Mouse (Mus musculus): ENCODE measurements around the gene Ltbp1. TPM values are rescaled to one million over a fixed set of nuclear protein-coding genes. Genes with fewer than 3 reads are reported as not detected.

The Ltbp1 gene
- polyA plus RNA-seq, 1 experiment from 2014 or later, result 30.2 TPM

DNA sequence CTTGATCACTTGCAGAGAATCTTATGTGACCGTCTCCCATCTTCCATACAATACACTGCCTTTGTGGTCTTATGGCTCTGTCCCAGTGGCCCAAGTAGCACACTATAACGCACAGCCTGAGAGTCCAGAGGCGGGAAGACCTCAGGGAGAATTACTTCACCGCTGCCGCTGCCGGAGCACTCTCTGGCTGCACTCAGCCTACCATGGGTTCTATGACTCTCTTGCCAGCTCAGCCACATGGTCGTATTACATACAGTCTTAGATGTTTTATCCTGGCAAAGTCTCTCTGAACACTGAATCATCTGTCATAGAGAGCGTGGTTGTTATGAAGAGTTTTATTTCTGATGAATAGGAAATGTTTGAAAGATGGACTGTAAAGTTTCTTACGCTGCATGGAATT is 89.2 kb downstream of the Ltbp1 start:
- no peak for TF ChIP-seq CTCF (IDR thresholded peaks at IDR 0.05; ENCODE audit: low read depth)
- DNase-seq (ENCODE audit: low spot score) (no peak), ATAC-seq (replicated peaks; ENCODE audit: low FRiP score, low read depth) (no peak)
- no peak overlapping the region for H3K4me2 ChIP-seq (ENCODE audit: low read length)
- no peak overlapping the region for H3K9ac ChIP-seq (ENCODE audit: low read depth, low read length)
- H3K4me3 ChIP-seq (replicated peaks; ENCODE audit: low read depth, low read length), result no peak overlapping the region
- H3K9me3 ChIP-seq (replicated peaks; ENCODE audit: low read length), result no peaks in the 10 kb centered on the region
- WGBS, result 83% methylated on average over 9 of the region's 9 CpGs
- no peak overlapping the region for H3K27ac ChIP-seq
- no peaks in the 10 kb centered on the region for H3K27me3 ChIP-seq (ENCODE audit: insufficient read depth, low read length)
- no peaks in the 10 kb centered on the region for H3K4me1 ChIP-seq (replicated peaks; ENCODE audit: insufficient read depth, low read length)
- no peaks in the 10 kb centered on the region for H3K36me3 ChIP-seq (ENCODE audit: insufficient read depth, low read length)

- ATAC-seq (replicated peaks; ENCODE audit: low FRiP score, low read depth), result no peak
- H3K27ac ChIP-seq, result no peak overlapping the region
Observed at GRCm38 (mm10) chr17:75096727-75097126, 91.4 kb downstream of the Ltbp1 start.

DNA sequence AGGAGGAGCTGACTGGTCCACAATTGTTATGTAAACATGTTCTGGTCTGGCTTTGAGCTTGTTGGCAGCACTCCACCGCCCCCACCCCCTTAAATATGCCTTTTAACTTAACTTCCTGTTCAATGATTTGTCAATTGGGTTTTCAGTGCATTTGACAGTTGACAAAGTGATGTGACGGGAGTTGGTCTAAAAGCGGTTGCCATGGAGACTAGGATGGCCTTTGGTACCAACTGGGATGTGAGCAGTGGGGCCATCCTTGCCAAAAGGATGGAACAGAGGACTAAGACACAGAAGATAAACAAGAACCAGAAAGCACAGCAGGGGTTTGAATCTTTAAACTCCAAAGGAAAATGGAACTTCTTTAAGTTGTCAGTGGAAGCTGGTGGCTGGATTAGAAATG is 92.0 kb downstream of the Ltbp1 start:
- Histone ChIP-seq H3K4me3 (replicated peaks; ENCODE audit: low read depth, low read length) (no peak overlapping the region), H3K4me2 (ENCODE audit: low read length) (no peak overlapping the region), H3K36me3 (ENCODE audit: insufficient read depth, low read length) (no peaks in the 10 kb centered on the region), H3K4me1 (replicated peaks; ENCODE audit: insufficient read depth, low read length) (0 out of 2 replicates have a peak, but pooled peaks cover 5% of the 10 kb centered on the region), H3K9me3 (replicated peaks; ENCODE audit: low read length) (no peaks in the 10 kb centered on the region), H3K9ac (ENCODE audit: low read depth, low read length) (no peak overlapping the region), H3K27ac (no peak overlapping the region), H3K27me3 (ENCODE audit: insufficient read depth, low read length) (no peaks in the 10 kb centered on the region)
- DNase-seq (ENCODE audit: low spot score) (no peak), ATAC-seq (replicated peaks; ENCODE audit: low FRiP score, low read depth) (no peak)
- WGBS, result 75% methylated on average over 3 of the region's 3 CpGs
- no peak for TF ChIP-seq CTCF (IDR thresholded peaks at IDR 0.05; ENCODE audit: low read depth)

More at GRCm38 (mm10) chr17:75096727-75097126, 91.4 kb downstream of the Ltbp1 start:
- TF ChIP-seq CTCF (IDR thresholded peaks at IDR 0.05; ENCODE audit: low read depth), result no peak
- no peaks in the 10 kb centered on the region for H3K9me3 ChIP-seq (replicated peaks; ENCODE audit: low read length)
- H3K27me3 ChIP-seq (ENCODE audit: insufficient read depth, low read length), result no peaks in the 10 kb centered on the region
- peak; percentile 65 for DNase-seq (ENCODE audit: low spot score)
- no peaks in the 10 kb centered on the region for H3K36me3 ChIP-seq (ENCODE audit: insufficient read depth, low read length)
- no peak overlapping the region for H3K4me3 ChIP-seq (replicated peaks; ENCODE audit: low read depth, low read length)
- H3K4me2 ChIP-seq (ENCODE audit: low read length), result no peak overlapping the region
- WGBS, result 63% methylated on average over 7 of the region's 7 CpGs
- no peak overlapping the region for H3K9ac ChIP-seq (ENCODE audit: low read depth, low read length)
- no peaks in the 10 kb centered on the region for H3K4me1 ChIP-seq (replicated peaks; ENCODE audit: insufficient read depth, low read length)

DNA sequence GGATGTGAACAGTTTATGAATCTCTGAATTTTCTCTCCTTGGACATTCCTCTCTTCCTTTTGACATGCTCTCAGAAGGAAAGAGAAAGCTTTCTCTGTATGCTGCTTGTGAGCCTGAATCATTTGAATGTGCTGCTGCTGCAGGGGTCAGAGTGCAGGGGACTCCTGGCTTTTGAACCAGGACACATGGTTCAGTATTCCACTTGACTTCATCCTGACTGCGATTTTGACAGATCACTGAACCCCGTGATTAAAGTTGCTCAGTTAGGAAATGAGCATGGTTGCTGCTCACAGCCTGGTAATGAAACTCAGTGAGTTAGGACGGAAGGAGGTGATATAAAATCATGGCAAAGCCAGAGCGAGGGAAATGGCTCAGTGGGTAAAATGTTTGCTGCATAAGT is 95.8 kb downstream of the Ltbp1 start:
- Histone ChIP-seq H3K4me1 (replicated peaks; ENCODE audit: insufficient read depth, low read length) (0 out of 2 replicates have a peak, but pooled peaks cover 5% of the 10 kb centered on the region), H3K9me3 (replicated peaks; ENCODE audit: low read length) (no peaks in the 10 kb centered on the region), H3K36me3 (ENCODE audit: insufficient read depth, low read length) (no peaks in the 10 kb centered on the region), H3K4me2 (ENCODE audit: low read length) (no peak overlapping the region), H3K27ac (0 out of 2 replicates have a peak overlapping the region, but pooled peaks have one; percentile 31), H3K4me3 (replicated peaks; ENCODE audit: low read depth, low read length) (no peak overlapping the region), H3K27me3 (ENCODE audit: insufficient read depth, low read length) (no peaks in the 10 kb centered on the region), H3K9ac (ENCODE audit: low read depth, low read length) (no peak overlapping the region)
- TF ChIP-seq CTCF (IDR thresholded peaks at IDR 0.05; ENCODE audit: low read depth), result no peak
- 40% methylated on average over 4 of the region's 4 CpGs for WGBS
- DNase-seq (ENCODE audit: low spot score) (no peak), ATAC-seq (replicated peaks; ENCODE audit: low FRiP score, low read depth) (peak; percentile 78)

DNA sequence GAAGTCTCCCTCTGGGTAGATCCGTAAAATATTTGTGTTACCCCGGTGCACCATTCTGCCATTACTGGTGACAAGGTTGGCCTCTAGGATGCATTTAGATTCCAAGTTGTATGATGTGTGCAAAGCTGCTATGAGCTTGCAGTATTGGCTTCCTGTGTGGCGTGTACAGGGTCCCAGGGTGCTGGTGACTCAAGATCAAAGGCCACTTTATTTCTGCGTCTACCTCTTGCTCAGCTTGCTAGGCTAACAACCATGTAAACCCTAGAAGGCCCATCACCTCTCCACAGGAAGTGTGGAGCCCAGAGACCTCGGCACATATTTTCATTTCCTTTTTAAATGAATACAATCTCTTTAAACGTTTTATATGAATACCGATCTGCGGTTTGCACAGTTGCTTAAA is 96.6 kb downstream of the Ltbp1 start:
- no peak for TF ChIP-seq CTCF (IDR thresholded peaks at IDR 0.05; ENCODE audit: low read depth)
- no peaks in the 10 kb centered on the region for H3K36me3 ChIP-seq (ENCODE audit: insufficient read depth, low read length)
- WGBS, result 76% methylated on average over 8 of the region's 8 CpGs
- no peak overlapping the region for H3K27ac ChIP-seq
- H3K4me2 ChIP-seq (ENCODE audit: low read length), result no peak overlapping the region
- ATAC-seq (replicated peaks; ENCODE audit: low FRiP score, low read depth) (no peak), DNase-seq (ENCODE audit: low spot score) (no peak)
- H3K9me3 ChIP-seq (replicated peaks; ENCODE audit: low read length), result no peaks in the 10 kb centered on the region
- no peak overlapping the region for H3K9ac ChIP-seq (ENCODE audit: low read depth, low read length)
- H3K4me1 ChIP-seq (replicated peaks; ENCODE audit: insufficient read depth, low read length), result 0 out of 2 replicates have a peak, but pooled peaks cover 5% of the 10 kb centered on the region
- H3K27me3 ChIP-seq (ENCODE audit: insufficient read depth, low read length), result no peaks in the 10 kb centered on the region
- no peak overlapping the region for H3K4me3 ChIP-seq (replicated peaks; ENCODE audit: low read depth, low read length)

GRCm38 (mm10) chr17:75107412-75107811 is 102.0 kb downstream of the Ltbp1 start:
- 31% methylated on average over 7 of the region's 7 CpGs for WGBS

GRCm38 (mm10) chr17:75107879-75108278 is 102.5 kb downstream of the Ltbp1 start:
- H3K27me3 ChIP-seq (ENCODE audit: insufficient read depth, low read length), result no peaks in the 10 kb centered on the region
- H3K4me2 ChIP-seq (ENCODE audit: low read length), result no peak overlapping the region
- no peak overlapping the region for H3K9ac ChIP-seq (ENCODE audit: low read depth, low read length)
- 28% methylated on average over 5 of the region's 5 CpGs for WGBS
- H3K36me3 ChIP-seq (ENCODE audit: insufficient read depth, low read length), result no peaks in the 10 kb centered on the region
- TF ChIP-seq CTCF (IDR thresholded peaks at IDR 0.05; ENCODE audit: low read depth), result no peak
- no peaks in the 10 kb centered on the region; the same call in 1 of the 2 replicates for H3K4me1 ChIP-seq (replicated peaks; ENCODE audit: insufficient read depth, low read length)
- H3K27ac ChIP-seq, result no peak overlapping the region
- no peaks in the 10 kb centered on the region for H3K9me3 ChIP-seq (replicated peaks; ENCODE audit: low read length)
- peak; percentile 75 for ATAC-seq (replicated peaks; ENCODE audit: low FRiP score, low read depth)
- DNase-seq (ENCODE audit: low spot score), result peak; percentile 88
- H3K4me3 ChIP-seq (replicated peaks; ENCODE audit: low read depth, low read length), result no peak overlapping the region

More at GRCm38 (mm10) chr17:75107412-75107811, 102.0 kb downstream of the Ltbp1 start:
- ATAC-seq (replicated peaks; ENCODE audit: low FRiP score, low read depth), result no peak
- TF ChIP-seq CTCF (IDR thresholded peaks at IDR 0.05; ENCODE audit: low read depth), result no peak
- H3K4me3 ChIP-seq (replicated peaks; ENCODE audit: low read depth, low read length), result no peak overlapping the region
- H3K9ac ChIP-seq (ENCODE audit: low read depth, low read length), result no peak overlapping the region
- H3K36me3 ChIP-seq (ENCODE audit: insufficient read depth, low read length), result no peaks in the 10 kb centered on the region
- no peak overlapping the region for H3K4me2 ChIP-seq (ENCODE audit: low read length)
- H3K4me1 ChIP-seq (replicated peaks; ENCODE audit: insufficient read depth, low read length), result no peaks in the 10 kb centered on the region; the same call in 1 of the 2 replicates
- H3K9me3 ChIP-seq (replicated peaks; ENCODE audit: low read length), result no peaks in the 10 kb centered on the region
- H3K27me3 ChIP-seq (ENCODE audit: insufficient read depth, low read length), result no peaks in the 10 kb centered on the region
- H3K27ac ChIP-seq, result no peak overlapping the region
- DNase-seq (ENCODE audit: low spot score), result no peak
